Mouse (Mus musculus) G1E-ER4 (cell line): Measurements from ENCODE around the gene Plaur. TPM values are rescaled to one million over a fixed set of nuclear protein-coding genes. Genes with fewer than 3 reads are reported as not detected.

ENCODE experiments used
- GATA1 ChIP-seq: IDR thresholded peaks from one replicate; pipeline ENCODE4 v1.8.0; 2012; ENCODE audit warnings: low read length, inconsistent platforms
- polyA plus RNA-seq: library from polyadenylated mRNA; stranded (reverse); fragments of >175 nt; gene quantifications from 2 replicates; pipeline ENCODE4 v1.2.3, GENCODE M21; 2012

The Plaur gene
- polyA plus RNA-seq, result not detected in 2 replicates

- TF ChIP-seq GATA1, result no peak
Observed at GRCm38 (mm10) chr7:24462388-24463319, at the start of gene Plaur. Gene Plaur, plus strand, starts transcription at chr7:24462484.

GRCm38 (mm10) chr7:24413630-24414029, 48.7 kb upstream of the Plaur start:
- no peak for TF ChIP-seq GATA1

GRCm38 (mm10) chr7:24415261-24415660, 47.0 kb upstream of the Plaur start:
- no peak for TF ChIP-seq GATA1

GRCm38 (mm10) chr7:24419579-24419978, 42.7 kb upstream of the Plaur start:
- no peak for TF ChIP-seq GATA1

GRCm38 (mm10) chr7:24421648-24422047, 40.6 kb upstream of the Plaur start:
- no peak for TF ChIP-seq GATA1

- no peak for TF ChIP-seq GATA1
Observed at GRCm38 (mm10) chr7:24422251-24422650, 40.0 kb upstream of the Plaur start.

GRCm38 (mm10) chr7:24423107-24423763, 39.0 kb upstream of the Plaur start:
- no peak for TF ChIP-seq GATA1

GRCm38 (mm10) chr7:24423956-24424732, 38.1 kb upstream of the Plaur start:
- TF ChIP-seq GATA1, result no peak

GRCm38 (mm10) chr7:24425919-24426318, 36.4 kb upstream of the Plaur start:
- no peak for TF ChIP-seq GATA1

GRCm38 (mm10) chr7:24427168-24427567, 35.1 kb upstream of the Plaur start:
- no peak for TF ChIP-seq GATA1

- no peak for TF ChIP-seq GATA1
Observed at GRCm38 (mm10) chr7:24428725-24429124, 33.6 kb upstream of the Plaur start.

- no peak for TF ChIP-seq GATA1
Observed at GRCm38 (mm10) chr7:24429413-24430112, 32.7 kb upstream of the Plaur start.

- no peak for TF ChIP-seq GATA1
Observed at GRCm38 (mm10) chr7:24430551-24431345, 31.5 kb upstream of the Plaur start.

- no peak for TF ChIP-seq GATA1
Observed at GRCm38 (mm10) chr7:24431713-24432112, 30.6 kb upstream of the Plaur start.
